19 mouse cellular contexts compared by ENCODE assay signal in the genomic region with DNA sequence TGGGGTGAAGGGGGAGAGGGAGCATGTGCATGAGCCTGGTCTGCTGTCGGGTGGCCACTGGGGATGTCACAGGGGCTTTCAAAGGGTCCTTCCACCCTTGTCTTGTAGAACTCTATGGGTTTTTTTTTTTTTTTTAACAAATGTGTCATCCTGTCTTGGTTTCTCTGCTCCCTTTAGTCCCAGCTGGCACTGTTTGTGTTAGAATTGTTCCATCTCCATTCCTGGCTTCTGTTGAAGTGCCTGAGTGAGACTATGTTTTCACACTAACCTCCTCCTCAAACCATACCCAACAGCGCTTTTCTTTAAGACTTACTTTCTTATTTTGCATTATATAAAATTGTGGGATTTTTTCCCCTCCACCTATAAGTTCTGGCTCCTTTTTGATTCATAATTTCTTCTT. TPM values are rescaled to one million over a fixed set of nuclear protein-coding genes. Genes with fewer than 3 reads are reported as not detected.
DNase-seq lines count a peak whose midpoint lies in the region; ATAC-seq and TF ChIP-seq lines count a peak whose summit lies in the region.
"Had no signal": no experiment of that assay in that cellular context is flagged by ENCODE, and none has a peak within 500 bp of the region (broad histone marks: within the 10 kb centered on the region; RNA-seq: fewer than 3 reads in every experiment).

No protein-coding gene starts in this region.

- DNase-seq in frontal cortex, adult 2 months (ENCODE audit: extremely low spot score in 1 of 2, low spot score in 1 of 2): peak; percentile 41 to 69
- DNase-seq in frontal cortex, postnatal 25 days (ENCODE audit: low spot score in 2 of 2): no peak
- DNase-seq in lung, adult 2 months: no peak
- peak; percentile 32 for DNase-seq in MEL (ENCODE audit: low read depth, low spot score)
- DNase-seq in ovary, postnatal 14 days (ENCODE audit: low spot score): no peak
- DNase-seq: adrenal gland, adult 2 months; adrenal gland, postnatal 25 days; cerebellum, adult 2 months; cerebellum, postnatal 10 days; forebrain, postnatal 0 days; gastrocnemius, postnatal 25 days; kidney, adult 18-20 months had no signal

- no peak overlapping the region for H3K4me3 ChIP-seq in heart, embryonic 16.5 days (ENCODE audit: low read length)
- H3K4me3 ChIP-seq in heart, embryonic 12.5 days: no peak overlapping the region
- no peak overlapping the region for H3K4me3 ChIP-seq in lung, embryonic 15.5 days
- no peak overlapping the region for H3K4me3 ChIP-seq in lung, adult 2 months (replicated peaks; ENCODE audit: extremely low read depth, low read depth, low read length)
- no peak overlapping the region for H3K4me3 ChIP-seq in MEL (ENCODE audit: control insufficient read depth in 1 of 2, insufficient read depth in 1 of 2, low read depth in 2 of 2, low read length in 2 of 2)
- H3K4me3 ChIP-seq: embryonic facial prominence, embryonic 10.5 days; forebrain, embryonic 13.5 days had no signal

- H3K27ac ChIP-seq in heart, embryonic 16.5 days (ENCODE audit: low read length): peak overlapping the region; percentile 52; the same call in 1 of the 2 replicates
- H3K27ac ChIP-seq in heart, embryonic 12.5 days (ENCODE audit: poor library complexity, severe bottlenecking): no peak overlapping the region
- peak overlapping the region; percentile 26; the same call in 1 of the 2 replicates for H3K27ac ChIP-seq in lung, embryonic 15.5 days
- peak overlapping the region; percentile 47 for H3K27ac ChIP-seq in MEL (ENCODE audit: control insufficient read depth, low read depth, low read length)
- H3K27ac ChIP-seq: embryonic facial prominence, embryonic 10.5 days; forebrain, embryonic 13.5 days had no signal

- TF ChIP-seq CTCF in lung, adult 2 months (IDR thresholded peaks at IDR 0.05; ENCODE audit: insufficient read depth, low read length): no peak
- TF ChIP-seq CTCF in MEL (IDR thresholded peaks at IDR 0.05 in 2 of 3, conservative IDR thresholded peaks at IDR 0.05 in 1 of 3; ENCODE audit: control insufficient read depth in 1 of 3, insufficient read depth in 1 of 3, low read depth in 2 of 3, low read length in 3 of 3, poor library complexity in 1 of 3, severe bottlenecking in 1 of 3): no peak

- TF ChIP-seq POLR2A in lung, adult 2 months (IDR thresholded peaks at IDR 0.05; ENCODE audit: borderline replicate concordance, extremely low read depth, low read depth, low read length): no peak
- no peak for TF ChIP-seq POLR2A in MEL (IDR thresholded peaks at IDR 0.05; ENCODE audit: control insufficient read depth in 1 of 2, insufficient read depth in 1 of 2, low read depth in 1 of 2, low read length in 2 of 2, poor library complexity in 1 of 2)

- no peaks in the 10 kb centered on the region for H3K9me3 ChIP-seq in heart, embryonic 16.5 days (replicated peaks; ENCODE audit: control insufficient read depth, low read length)
- no peaks in the 10 kb centered on the region for H3K9me3 ChIP-seq in heart, embryonic 12.5 days (replicated peaks)
- H3K9me3 ChIP-seq in lung, embryonic 15.5 days: no peaks in the 10 kb centered on the region
- H3K9me3 ChIP-seq in MEL (replicated peaks; ENCODE audit: insufficient read depth, low read length): no peaks in the 10 kb centered on the region
- H3K9me3 ChIP-seq: embryonic facial prominence, embryonic 10.5 days; forebrain, embryonic 13.5 days had no signal

- no peaks in the 10 kb centered on the region for H3K79me2 ChIP-seq in MEL (ENCODE audit: control insufficient read depth, insufficient read depth, low read length, poor library complexity)

- 82% methylated on average over 2 of the region's 2 CpGs for WGBS in heart, embryonic 16.5 days
- WGBS in heart, embryonic 12.5 days: 68% methylated on average over 2 of the region's 2 CpGs
- WGBS in lung, embryonic 15.5 days: 55% methylated on average over 2 of the region's 2 CpGs
- WGBS in lung, adult 2 months: 78% methylated on average over 2 of the region's 2 CpGs

- no peak for ATAC-seq in heart, embryonic 16.5 days (replicated peaks; ENCODE audit: extremely low read depth, insufficient read depth, low FRiP score)
- no peak for ATAC-seq in heart, embryonic 12.5 days (ENCODE audit: insufficient number of reproducible peaks, low FRiP score)
- no peak for ATAC-seq in lung, embryonic 15.5 days (ENCODE audit: borderline replicate concordance, extremely low read depth, low FRiP score, low TSS enrichment)
- ATAC-seq: forebrain, embryonic 13.5 days; forebrain, postnatal 0 days; hindbrain, embryonic 16.5 days; inflammation-experienced regulatory T-cells, adult 6 months had no signal

- no peak overlapping the region for H3K9ac ChIP-seq in heart, embryonic 16.5 days (ENCODE audit: low read length)
- no peak overlapping the region for H3K9ac ChIP-seq in heart, embryonic 12.5 days
- no peak overlapping the region for H3K9ac ChIP-seq in lung, embryonic 15.5 days
- no peak overlapping the region for H3K9ac ChIP-seq in MEL (ENCODE audit: control insufficient read depth, low read depth, low read length, poor library complexity, severe bottlenecking)
- H3K9ac ChIP-seq: forebrain, embryonic 13.5 days; forebrain, postnatal 0 days had no signal

- peaks cover 52% of the 10 kb centered on the region for H3K4me1 ChIP-seq in heart, embryonic 16.5 days (ENCODE audit: control insufficient read depth, insufficient read depth, low read length)
- H3K4me1 ChIP-seq in heart, embryonic 12.5 days (replicated peaks): peaks cover 57% of the 10 kb centered on the region
- H3K4me1 ChIP-seq in lung, embryonic 15.5 days: peaks cover 49% of the 10 kb centered on the region
- peaks cover 5% of the 10 kb centered on the region for H3K4me1 ChIP-seq in lung, adult 2 months (ENCODE audit: control insufficient read depth, insufficient read depth, low read length)
- peaks cover 2 to 17% of the 10 kb centered on the region in 2 experiments; a peak in 3 of 4 replicates for H3K4me1 ChIP-seq in MEL (ENCODE audit: control insufficient read depth in 1 of 2, insufficient read depth in 2 of 2, low read length in 2 of 2)

- TF ChIP-seq RAD21 in MEL (IDR thresholded peaks at IDR 0.05; ENCODE audit: low read depth, low read length): no peak

- no peaks in the 10 kb centered on the region for H3K27me3 ChIP-seq in heart, embryonic 16.5 days (ENCODE audit: control insufficient read depth, insufficient read depth, low read length)
- H3K27me3 ChIP-seq in heart, embryonic 12.5 days (replicated peaks): no peaks in the 10 kb centered on the region
- no peaks in the 10 kb centered on the region for H3K27me3 ChIP-seq in lung, embryonic 15.5 days
- no peaks in the 10 kb centered on the region for H3K27me3 ChIP-seq in MEL (ENCODE audit: control insufficient read depth in 1 of 2, insufficient read depth in 2 of 2, low read length in 2 of 2)
- H3K27me3 ChIP-seq: forebrain, embryonic 13.5 days had no signal

- no peak for TF ChIP-seq EP300 in MEL (IDR thresholded peaks at IDR 0.05; ENCODE audit: low read depth in 1 of 2, low read length in 2 of 2)

- H3K4me2 ChIP-seq in heart, embryonic 16.5 days (ENCODE audit: low read depth, low read length): no peak overlapping the region
- no peak overlapping the region for H3K4me2 ChIP-seq in heart, embryonic 12.5 days
- H3K4me2 ChIP-seq in lung, embryonic 15.5 days: no peak overlapping the region; the same call in 1 of the 2 replicates
- H3K4me2 ChIP-seq: forebrain, embryonic 13.5 days had no signal

- no peaks in the 10 kb centered on the region for H3K36me3 ChIP-seq in heart, embryonic 16.5 days (ENCODE audit: control insufficient read depth, insufficient read depth)
- no peaks in the 10 kb centered on the region for H3K36me3 ChIP-seq in heart, embryonic 12.5 days
- no peaks in the 10 kb centered on the region for H3K36me3 ChIP-seq in lung, embryonic 15.5 days
- H3K36me3 ChIP-seq in MEL (ENCODE audit: control insufficient read depth in 1 of 2, insufficient read depth in 2 of 2, low read length in 2 of 2): peaks cover 0 to 17% of the 10 kb centered on the region in 2 experiments; a peak in 2 of 4 replicates
- H3K36me3 ChIP-seq: embryonic facial prominence, embryonic 10.5 days had no signal

TF ChIP-seq in MEL, 35 proteins besides CTCF, POLR2A, EP300 and RAD21:
- TF ChIP-seq TCF12 (IDR thresholded peaks at IDR 0.05; ENCODE audit: low read depth, low read length) (no peak), TBP (IDR thresholded peaks at IDR 0.05; ENCODE audit: low read depth, low read length) (no peak), BHLHE40 (IDR thresholded peaks at IDR 0.05; ENCODE audit: borderline replicate concordance, low read depth, low read length) (no peak), JUND (IDR thresholded peaks at IDR 0.05; ENCODE audit: low read depth, low read length) (no peak), GABPA (IDR thresholded peaks at IDR 0.05; ENCODE audit: low read depth, low read length) (no peak), SIN3A (IDR thresholded peaks at IDR 0.05; ENCODE audit: low read length) (no peak), ELF1 (IDR thresholded peaks at IDR 0.05; ENCODE audit: low read depth, low read length) (no peak), NELFE (IDR thresholded peaks at IDR 0.05; ENCODE audit: low read depth, low read length) (no peak), ZMIZ1 (IDR thresholded peaks at IDR 0.05; ENCODE audit: low read depth, low read length) (no peak), MXI1 (IDR thresholded peaks at IDR 0.05; ENCODE audit: low read depth, low read length) (no peak), POLR2AphosphoS2 (IDR thresholded peaks at IDR 0.05; ENCODE audit: low read length) (no peak)

RNA-seq across cellular contexts. Expression of gene Lta4h, which starts 15.5 kb away (rescaled TPM):
- 71.1 and 82.2 TPM in 2 replicates for polyA plus RNA-seq in frontal cortex, adult 2 months (2012; rRNA removed)
- polyA plus RNA-seq in heart, embryonic 16.5 days (2015; fragmentation: Nextera tagmentation; extraction: Ambion mirVana): 386 and 413 TPM in 2 replicates
- polyA plus RNA-seq in heart, embryonic 12.5 days (2016; fragmentation: Nextera tagmentation; extraction: Ambion mirVana): 303 and 305 TPM in 2 replicates
- 217 and 222 TPM in 2 replicates for polyA plus RNA-seq in lung, embryonic 15.5 days (2015; fragmentation: Nextera tagmentation; extraction: Ambion mirVana)
- polyA plus RNA-seq in lung, adult 2 months (2012; rRNA removed): 57.7 and 82.7 TPM in 2 replicates
- total RNA-seq in MEL (2012; rRNA removed): 73.2 and 76.8 TPM in 2 replicates
- polyA plus RNA-seq in MEL (2012; ENCODE audit: insufficient read depth in 1 of 2, insufficient read length in 2 of 2, low read depth in 1 of 2, low replicate concordance in 2 of 2, missing spikeins in 1 of 2): 10 to 100 TPM in 1 of 2 experiments, not detected in 1; 73.0 TPM

RNA-seq across cellular contexts. Expression of gene Hal, which starts 50.8 kb away (rescaled TPM):
- 0.02 TPM in 1 of 2 replicates, not detected in the other for polyA plus RNA-seq in frontal cortex, adult 2 months (2012; rRNA removed)
- polyA plus RNA-seq in heart, embryonic 16.5 days (2015; fragmentation: Nextera tagmentation; extraction: Ambion mirVana): 0.19 and 0.80 TPM in 2 replicates
- not detected in 2 replicates for polyA plus RNA-seq in heart, embryonic 12.5 days (2016; fragmentation: Nextera tagmentation; extraction: Ambion mirVana)
- 0.19 TPM in 1 of 2 replicates, not detected in the other for polyA plus RNA-seq in lung, embryonic 15.5 days (2015; fragmentation: Nextera tagmentation; extraction: Ambion mirVana)
- 0.45 and 0.83 TPM in 2 replicates for polyA plus RNA-seq in lung, adult 2 months (2012; rRNA removed)
- total RNA-seq in MEL (2012; rRNA removed): 0.12 TPM in 1 of 2 replicates, not detected in the other
- polyA plus RNA-seq in MEL (2012; ENCODE audit: insufficient read depth in 1 of 2, insufficient read length in 2 of 2, low read depth in 1 of 2, low replicate concordance in 2 of 2, missing spikeins in 1 of 2): under 1 TPM in 1 of 2 experiments, not detected in 1; 0.03 TPM
- polyA plus RNA-seq: forebrain, embryonic 13.5 days had no signal

Comparison
In these comparisons a context has a peak if more than half of its experiments do, and no peak if none do; other contexts are left out.
1. DNase-seq: peak in frontal cortex, adult 2 months (2 of 2) and MEL (single experiment); none in frontal cortex, postnatal 25 days (0 of 2), lung, adult 2 months (single experiment) and ovary, postnatal 14 days (single experiment).